Mouse (Mus musculus) heart, embryonic 15.5 days (tissue): ENCODE measurements around the gene Gm20498. TPM values are rescaled to one million over a fixed set of nuclear protein-coding genes. Genes with fewer than 3 reads are reported as not detected.
A peak's percentile ranks its signal among the peaks of the same experiment; 100 is the strongest.
"Not testable (repeated sequence)": the region's sequence is repeated elsewhere in the genome, so short reads cannot be mapped to it uniquely, and the experiment has no call there.

Experiments used
- ATAC-seq: fragments of 200-750 bp; cut with Nextera tagmentation; replicated peaks from 2 replicates; pipeline ENCODE4 v1.8.0; 2017; ENCODE audit warnings: low read depth, moderate TSS enrichment; ENCODE audit not compliant: insufficient number of reproducible peaks, insufficient read depth, low FRiP score
- H3K27ac ChIP-seq: fragments of 300-500 bp; sonication (generic); 2 replicates; pipeline ENCODE4 v1.5.1; 2015; ENCODE audit warnings: mild to moderate bottlenecking, inconsistent platforms
- H3K27me3 ChIP-seq: fragments of 300-500 bp; sonication (generic); 2 replicates; pipeline ENCODE4 v1.6.1; 2015; ENCODE audit warnings: inconsistent platforms
- H3K36me3 ChIP-seq: fragments of 300-500 bp; sonication (generic); 2 replicates; pipeline ENCODE4 v1.6.1; 2015; ENCODE audit warnings: mild to moderate bottlenecking, inconsistent platforms
- H3K4me1 ChIP-seq: fragments of 300-500 bp; sonication (generic); replicated peaks from 2 replicates; pipeline ENCODE4 v1.6.1; 2015; ENCODE audit warnings: inconsistent platforms
- H3K4me2 ChIP-seq: fragments of 300-500 bp; sonication (generic); 2 replicates; pipeline ENCODE4 v1.6.1; 2015; ENCODE audit warnings: inconsistent platforms, mild to moderate bottlenecking, moderate library complexity
- H3K4me3 ChIP-seq: fragments of 300-500 bp; sonication (generic); 2 replicates; pipeline ENCODE4 v1.5.1; 2015; ENCODE audit warnings: mild to moderate bottlenecking, inconsistent platforms
- H3K9ac ChIP-seq: fragments of 300-500 bp; sonication (generic); 2 replicates; pipeline ENCODE4 v1.6.1; 2015; ENCODE audit warnings: mild to moderate bottlenecking, inconsistent platforms
- H3K9me3 ChIP-seq: fragments of 300-500 bp; sonication (generic); replicated peaks from 2 replicates; pipeline ENCODE4 v1.6.1; 2016; ENCODE audit warnings: inconsistent platforms
- WGBS: fragments of 180-500 bp; shearing (Covaris S2); methylation state at CpG from one replicate; pipeline ENCODE4 v1.1.7; 2015; ENCODE audit warnings: mixed read lengths; 5-methylcytosine and 5-hydroxymethylcytosine counted together
- polyA plus RNA-seq: library from polyadenylated mRNA; unstranded; fragments of >200 nt; fragmentation: Nextera tagmentation; extraction: Ambion mirVana; gene quantifications from 2 replicates; pipeline ENCODE4 v1.2.1, GENCODE M21; 2015

Gene Gm20498
- 26.9 and 28.9 TPM in 2 replicates for polyA plus RNA-seq

GRCm38 (mm10) chr12:81532316-81533028, at the start of gene Gm20498, which contains the start of gene Synj2bp:
TSS of gene Gm20498 (minus strand) at chr12:81532905.
TSS of gene Synj2bp (minus strand) at chr12:81532911.
- H3K27me3 ChIP-seq = no peaks in the 10 kb centered on the region
- H3K27ac ChIP-seq = peak within 1 kb of the TSS; percentile 78
- ATAC-seq = peak; percentile 76
- peak within 1 kb of the TSS; percentile 71 for H3K4me2 ChIP-seq
- H3K4me3 ChIP-seq = peak within 1 kb of the TSS; percentile 89
- H3K36me3 ChIP-seq = no peaks in the 10 kb centered on the region
- no peaks in the 10 kb centered on the region for H3K9me3 ChIP-seq
- under 1% methylated on average over 46 of the region's 46 CpGs for WGBS
- H3K4me1 ChIP-seq = peaks cover 7% of the 10 kb centered on the region; the same call in 1 of the 2 replicates
- peak within 1 kb of the TSS; percentile 84 for H3K9ac ChIP-seq

- no peak for ATAC-seq
- Histone ChIP-seq H3K27me3 (no peaks in the 10 kb centered on the region), H3K9ac (no peak within 1 kb of the TSS), H3K36me3 (peaks cover 4% of the 10 kb centered on the region; the same call in 1 of the 2 replicates), H3K4me1 (no peaks in the 10 kb centered on the region), H3K9me3 (no peaks in the 10 kb centered on the region), H3K27ac (no peak within 1 kb of the TSS), H3K4me3 (no peak within 1 kb of the TSS), H3K4me2 (no peak within 1 kb of the TSS)
- 78% methylated on average over 1 of the region's 1 CpGs for WGBS
Measured at GRCm38 (mm10) chr12:81568374-81568773, 35.7 kb upstream of the Gm20498 start, which contains the start of gene Adam21. TSS of gene Adam21 (minus strand) at chr12:81568474.

GRCm38 (mm10) chr12:81567931-81568330, 35.2 kb upstream of the Gm20498 start:
- H3K36me3 ChIP-seq = peaks cover under 1% of the 10 kb centered on the region; the same call in 1 of the 2 replicates
- no peak for ATAC-seq
- WGBS = 79% methylated on average over 5 of the region's 5 CpGs

GRCm38 (mm10) chr12:81564173-81564572, 31.5 kb upstream of the Gm20498 start:
- Histone ChIP-seq H3K4me2 (no peak overlapping the region), H3K4me1 (no peaks in the 10 kb centered on the region), H3K4me3 (no peak overlapping the region), H3K9me3 (no peaks in the 10 kb centered on the region), H3K27ac (no peak overlapping the region), H3K9ac (no peak overlapping the region), H3K27me3 (no peaks in the 10 kb centered on the region), H3K36me3 (no peaks in the 10 kb centered on the region)
- ATAC-seq = no peak
- 94% methylated on average over 3 of the region's 3 CpGs for WGBS

More at GRCm38 (mm10) chr12:81567931-81568330, 35.2 kb upstream of the Gm20498 start:
- H3K4me3 ChIP-seq = no peak overlapping the region
- H3K27ac ChIP-seq = no peak overlapping the region
- H3K9me3 ChIP-seq = no peaks in the 10 kb centered on the region
- no peak overlapping the region for H3K4me2 ChIP-seq
- no peaks in the 10 kb centered on the region for H3K27me3 ChIP-seq
- H3K4me1 ChIP-seq = no peaks in the 10 kb centered on the region
- no peak overlapping the region for H3K9ac ChIP-seq

GRCm38 (mm10) chr12:81549286-81549685, 16.6 kb upstream of the Gm20498 start:
- Histone ChIP-seq H3K4me3 (no peak overlapping the region), H3K36me3 (no peaks in the 10 kb centered on the region), H3K9ac (no peak overlapping the region), H3K4me1 (no peaks in the 10 kb centered on the region), H3K27ac (no peak overlapping the region), H3K9me3 (no peaks in the 10 kb centered on the region), H3K4me2 (no peak overlapping the region), H3K27me3 (no peaks in the 10 kb centered on the region)
- WGBS = 80% methylated on average over 3 of the region's 3 CpGs
- ATAC-seq = no peak

- no peak for ATAC-seq
- WGBS = 62% methylated on average over 4 of the region's 4 CpGs
- Histone ChIP-seq H3K4me3 (no peak overlapping the region), H3K9ac (no peak overlapping the region), H3K36me3 (no peaks in the 10 kb centered on the region), H3K9me3 (no peaks in the 10 kb centered on the region), H3K27ac (no peak overlapping the region), H3K4me1 (no peaks in the 10 kb centered on the region), H3K4me2 (no peak overlapping the region), H3K27me3 (no peaks in the 10 kb centered on the region)
Measured at GRCm38 (mm10) chr12:81547163-81547562, 14.5 kb upstream of the Gm20498 start.

GRCm38 (mm10) chr12:81533029-81533419, 319 bp upstream of the Gm20498 start:
- H3K27me3 ChIP-seq = no peaks in the 10 kb centered on the region
- 38% methylated on average over 4 of the region's 4 CpGs for WGBS
- H3K9ac ChIP-seq = peak overlapping the region; percentile 84; the same call in 1 of the 2 replicates
- H3K4me3 ChIP-seq = peak overlapping the region; percentile 89
- H3K27ac ChIP-seq = peak overlapping the region; percentile 78
- H3K9me3 ChIP-seq = no peaks in the 10 kb centered on the region
- H3K36me3 ChIP-seq = no peaks in the 10 kb centered on the region
- peaks cover 7% of the 10 kb centered on the region; the same call in 1 of the 2 replicates for H3K4me1 ChIP-seq
- ATAC-seq = no peak
- H3K4me2 ChIP-seq = peak overlapping the region; percentile 71

- not testable (repeated sequence) for H3K4me1 ChIP-seq, H3K36me3 ChIP-seq
- whole genome bisulfite sequencing = 62% methylated on average over 8 of the region's 8 CpGs
Measured at GRCm38 (mm10) chr12:81530587-81530986, 2.1 kb downstream of the Gm20498 start.

GRCm38 (mm10) chr12:81496906-81497305, 35.8 kb downstream of the Gm20498 start:
- not testable (repeated sequence) for H3K27ac ChIP-seq, H3K4me2 ChIP-seq, H3K4me1 ChIP-seq, ATAC-seq, H3K36me3 ChIP-seq, H3K9me3 ChIP-seq, H3K27me3 ChIP-seq, H3K9ac ChIP-seq, H3K4me3 ChIP-seq
- WGBS = 98% methylated on average over 9 of the region's 9 CpGs

More at GRCm38 (mm10) chr12:81530587-81530986, 2.1 kb downstream of the Gm20498 start:
- not testable (repeated sequence) for H3K9me3 ChIP-seq, ATAC-seq, H3K9ac ChIP-seq, H3K4me2 ChIP-seq, H3K27ac ChIP-seq, H3K4me3 ChIP-seq, H3K27me3 ChIP-seq

- Histone ChIP-seq H3K27me3 (no peaks in the 10 kb centered on the region), H3K9me3 (no peaks in the 10 kb centered on the region), H3K4me1 (no peaks in the 10 kb centered on the region; the same call in 1 of the 2 replicates), H3K4me2 (no peak overlapping the region), H3K36me3 (no peaks in the 10 kb centered on the region), H3K9ac (no peak overlapping the region), H3K4me3 (no peak overlapping the region), H3K27ac (no peak overlapping the region)
- ATAC-seq = no peak
- 93% methylated on average over 5 of the region's 5 CpGs for WGBS
Measured at GRCm38 (mm10) chr12:81490491-81490890, 42.2 kb downstream of the Gm20498 start.

GRCm38 (mm10) chr12:81485311-81485710, 47.4 kb downstream of the Gm20498 start:
- Histone ChIP-seq H3K36me3 (no peaks in the 10 kb centered on the region), H3K9ac (no peak overlapping the region), H3K4me1 (peaks cover 6% of the 10 kb centered on the region; the same call in 1 of the 2 replicates), H3K4me3 (peak overlapping the region; percentile 73), H3K27ac (peak overlapping the region; percentile 95), H3K27me3 (no peaks in the 10 kb centered on the region), H3K9me3 (no peaks in the 10 kb centered on the region), H3K4me2 (peak overlapping the region; percentile 71)
- WGBS = 45% methylated on average over 6 of the region's 6 CpGs
- ATAC-seq = no peak
